Mouse (Mus musculus) G1E (cell line): ENCODE measurements at regions not wholly inside any gene's neighbourhood (a gene's known extent, or its start where the extent isn't known, plus 50 kb on each side); places are given as distances from the start of the nearest gene placed in this dataset.

Source experiments
- ATAC-seq: 2 replicates; pipeline ENCODE4 v1.8.0; 2016; ENCODE audit warnings: mild to moderate bottlenecking; ENCODE audit not compliant: insufficient number of reproducible peaks, poor library complexity, low FRiP score, severe bottlenecking; ENCODE audit errors: extremely low read depth
- DNase-seq: peaks from one replicate; pipeline ENCODE4 v3.0.0; 2012; ENCODE audit warnings: low spot score
- H3K27me3 ChIP-seq: 2 replicates; pipeline ENCODE4 v1.6.1; 2012; ENCODE audit warnings: mild to moderate bottlenecking, low read length, inconsistent platforms; ENCODE audit not compliant: insufficient read depth
- H3K36me3 ChIP-seq: replicated peaks from 2 replicates; pipeline ENCODE3; 2012; ENCODE audit warnings: mild to moderate bottlenecking, inconsistent platforms
- H3K4me1 ChIP-seq: 2 replicates; pipeline ENCODE4 v1.6.1; 2012; ENCODE audit warnings: low read depth, low read length, inconsistent platforms, mixed read lengths; ENCODE audit not compliant: insufficient read depth
- H3K4me3 ChIP-seq: 2 replicates; pipeline ENCODE4 v1.5.1; 2012; ENCODE audit warnings: low read depth, mild to moderate bottlenecking, inconsistent platforms, low read length, moderate library complexity, mixed read lengths
- H3K9me3 ChIP-seq: replicated peaks from 2 replicates; pipeline ENCODE4 v1.6.1; 2012; ENCODE audit warnings: inconsistent platforms
- CTCF ChIP-seq: IDR thresholded peaks from 2 replicates; pipeline ENCODE4 v1.5.1; 2012; ENCODE audit warnings: low read depth, low read length, inconsistent platforms, mixed read lengths
- GATA1 ChIP-seq: IDR thresholded peaks from 2 replicates; pipeline ENCODE4 v1.6.1; 2012; ENCODE audit warnings: borderline replicate concordance, low read length, inconsistent platforms, mixed read lengths
- GATA2 ChIP-seq: IDR thresholded peaks from 2 replicates; pipeline ENCODE4 v1.6.1; 2012; ENCODE audit warnings: low read depth, low read length, inconsistent platforms, borderline replicate concordance
- POLR2AphosphoS5 ChIP-seq: IDR thresholded peaks from 2 replicates; pipeline ENCODE4 v1.6.1; 2012; ENCODE audit warnings: low read depth, low read length, inconsistent platforms; ENCODE audit not compliant: insufficient replicate concordance
- TAL1 ChIP-seq: conservative IDR thresholded peaks from 2 replicates; pipeline ENCODE4 v1.6.1; 2012; ENCODE audit warnings: low read depth, low read length, inconsistent platforms, mixed read lengths

- Histone ChIP-seq H3K4me3 (no peak overlapping the region), H3K9me3 (no peaks in the 10 kb centered on the region), H3K36me3 (no peaks in the 10 kb centered on the region), H3K27me3 (no peaks in the 10 kb centered on the region), H3K4me1 (no peaks in the 10 kb centered on the region)
- ATAC-seq (no peak), DNase-seq (no peak)
- no peak for TF ChIP-seq POLR2AphosphoS5
- no peak for TF ChIP-seq GATA1
- TF ChIP-seq GATA2 = no peak
- TF ChIP-seq CTCF = no peak
- no peak for TF ChIP-seq TAL1
Measured at GRCm38 (mm10) chr13:83124651-83125050, 379.2 kb upstream of the Mef2c start.

GRCm38 (mm10) chr13:83126438-83126837, 377.4 kb upstream of the Mef2c start:
- Histone ChIP-seq H3K9me3 (no peaks in the 10 kb centered on the region), H3K4me1 (no peaks in the 10 kb centered on the region), H3K27me3 (no peaks in the 10 kb centered on the region), H3K4me3 (no peak overlapping the region), H3K36me3 (no peaks in the 10 kb centered on the region)
- DNase-seq (no peak), ATAC-seq (no peak)
- TF ChIP-seq GATA2 = no peak

GRCm38 (mm10) chr13:83131129-83131981, 372.5 kb upstream of the Mef2c start:
- H3K4me3 ChIP-seq = no peak overlapping the region
- no peaks in the 10 kb centered on the region for H3K36me3 ChIP-seq
- no peaks in the 10 kb centered on the region for H3K9me3 ChIP-seq
- DNase-seq (no peak), ATAC-seq (no peak)
- TF ChIP-seq CTCF (no peak), TAL1 (no peak), GATA2 (no peak), POLR2AphosphoS5 (no peak), GATA1 (no peak)
- no peaks in the 10 kb centered on the region for H3K4me1 ChIP-seq
- no peaks in the 10 kb centered on the region for H3K27me3 ChIP-seq

- no peaks in the 10 kb centered on the region for H3K36me3 ChIP-seq
- TF ChIP-seq POLR2AphosphoS5 = no peak
- TF ChIP-seq TAL1 = no peak
- no peak for TF ChIP-seq CTCF
- TF ChIP-seq GATA1 = no peak
- no peak for TF ChIP-seq GATA2
- no peaks in the 10 kb centered on the region for H3K9me3 ChIP-seq
- DNase-seq = no peak
- ATAC-seq = no peak
- no peak overlapping the region for H3K4me3 ChIP-seq
- no peaks in the 10 kb centered on the region for H3K27me3 ChIP-seq
- H3K4me1 ChIP-seq = no peaks in the 10 kb centered on the region
Measured at GRCm38 (mm10) chr13:83131982-83132354, 371.9 kb upstream of the Mef2c start.

GRCm38 (mm10) chr13:83132671-83133638, 370.9 kb upstream of the Mef2c start:
- ATAC-seq (no peak), DNase-seq (no peak)
- H3K4me1 ChIP-seq = no peaks in the 10 kb centered on the region
- no peak for TF ChIP-seq TAL1
- no peak for TF ChIP-seq POLR2AphosphoS5
- TF ChIP-seq GATA2 = no peak
- TF ChIP-seq CTCF = no peak
- no peak for TF ChIP-seq GATA1
- no peaks in the 10 kb centered on the region for H3K36me3 ChIP-seq
- H3K4me3 ChIP-seq = no peak overlapping the region
- no peaks in the 10 kb centered on the region for H3K9me3 ChIP-seq
- H3K27me3 ChIP-seq = no peaks in the 10 kb centered on the region

GRCm38 (mm10) chr13:83143316-83143715, 360.5 kb upstream of the Mef2c start:
- Histone ChIP-seq H3K36me3 (no peaks in the 10 kb centered on the region), H3K9me3 (no peaks in the 10 kb centered on the region), H3K27me3 (no peaks in the 10 kb centered on the region), H3K4me3 (no peak overlapping the region), H3K4me1 (no peaks in the 10 kb centered on the region)
- no peak for DNase-seq
- no peak for ATAC-seq
- TF ChIP-seq POLR2AphosphoS5 (no peak), GATA2 (no peak)
